Mouse (Mus musculus): ENCODE data around the gene Dlec1.

The Dlec1 gene

GRCm38 (mm10) chr9:119090462-119090861 lies 11.8 kb upstream of the Dlec1 start:
- DNase-seq: no peak

- DNase-seq: no peak
These were observed 10.5 kb upstream of the Dlec1 start for GRCm38 (mm10) chr9:119091581-119092310.

GRCm38 (mm10) chr9:119092473-119093418 lies 9.5 kb upstream of the Dlec1 start:
- DNase-seq: peak; percentile 37

- peak; percentile 87 for DNase-seq
These were observed 8.6 kb upstream of the Dlec1 start, which contains the start of gene Plcd1 for GRCm38 (mm10) chr9:119093419-119094295. Plcd1 (minus strand) TSS chr9:119093502.

GRCm38 (mm10) chr9:119094462-119095109 lies 7.7 kb upstream of the Dlec1 start:
- DNase-seq: no peak

GRCm38 (mm10) chr9:119100177-119100898 lies 1.9 kb upstream of the Dlec1 start:
- no peak for DNase-seq

- DNase-seq: no peak
These were observed 470 bp downstream of the Dlec1 start for GRCm38 (mm10) chr9:119102783-119103113.

- DNase-seq: no peak
These were observed 5.3 kb downstream of the Dlec1 start for GRCm38 (mm10) chr9:119107566-119107965.

GRCm38 (mm10) chr9:119109685-119110353 lies 7.5 kb downstream of the Dlec1 start:
- no peak for DNase-seq

- no peak for DNase-seq
These were observed 8.4 kb downstream of the Dlec1 start for GRCm38 (mm10) chr9:119110640-119111039.

- DNase-seq: no peak
These were observed 12.6 kb downstream of the Dlec1 start for GRCm38 (mm10) chr9:119114911-119115310.

GRCm38 (mm10) chr9:119119409-119120167 lies 17.3 kb downstream of the Dlec1 start:
- no peak for DNase-seq

GRCm38 (mm10) chr9:119120168-119120560 lies 17.9 kb downstream of the Dlec1 start:
- DNase-seq: no peak

- no peak for DNase-seq
These were observed 20.5 kb downstream of the Dlec1 start for GRCm38 (mm10) chr9:119122596-119123369.

- no peak for DNase-seq
These were observed 26.3 kb downstream of the Dlec1 start for GRCm38 (mm10) chr9:119128436-119129181.

- DNase-seq: no peak
These were observed 28.4 kb downstream of the Dlec1 start for GRCm38 (mm10) chr9:119130692-119131091.

- DNase-seq: no peak
These were observed 36.6 kb downstream of the Dlec1 start for GRCm38 (mm10) chr9:119138836-119139235.

GRCm38 (mm10) chr9:119142066-119142465 lies 39.8 kb downstream of the Dlec1 start:
- no peak for DNase-seq

GRCm38 (mm10) chr9:119143372-119143771 lies 41.1 kb downstream of the Dlec1 start:
- no peak for DNase-seq

Data from right cerebral cortex, postnatal 14 days (tissue).